Mouse (Mus musculus): ENCODE measurements at regions not wholly inside any gene's neighbourhood (a gene's known extent, or its start where the extent isn't known, plus 50 kb on each side); places are given as distances from the start of the nearest gene placed in this dataset.

GRCm38 (mm10) chr6:41091177-41091829 lies 56.0 kb upstream of the 2210010C04Rik start:
- H3K4me3 ChIP-seq = no peak overlapping the region
- no peak overlapping the region for H3K4me2 ChIP-seq
- H3K4me1 ChIP-seq = no peaks in the 10 kb centered on the region
- H3K9me3 ChIP-seq = no peaks in the 10 kb centered on the region
- no peak overlapping the region for H3K9ac ChIP-seq
- no peaks in the 10 kb centered on the region for H3K27me3 ChIP-seq (replicated peaks)
- ATAC-seq (ENCODE audit: extremely low read depth, insufficient number of reproducible peaks, low FRiP score, low TSS enrichment) = no peak
- no peaks in the 10 kb centered on the region for H3K36me3 ChIP-seq
- WGBS = 35% methylated on average over 4 of the region's 4 CpGs
- no peak overlapping the region for H3K27ac ChIP-seq (replicated peaks)
